Mouse (Mus musculus): Measurements from ENCODE around the gene 1110008P14Rik. TPM values are rescaled to one million over a fixed set of nuclear protein-coding genes. Genes with fewer than 3 reads are reported as not detected.

Gene 1110008P14Rik
- polyA plus RNA-seq, 1 experiment from 2014 or later, result 39.4 TPM

GRCm38 (mm10) chr2:32404663-32405062, 22.9 kb upstream of the 1110008P14Rik start:
- WGBS, result 28% methylated on average over 2 of the region's 2 CpGs

GRCm38 (mm10) chr2:32396695-32397094, 15.0 kb upstream of the 1110008P14Rik start:
- Histone ChIP-seq H3K27me3 (ENCODE audit: low read depth, poor library complexity, severe bottlenecking) (no peaks in the 10 kb centered on the region), H3K27ac (replicated peaks) (peak overlapping the region; percentile 85), H3K36me3 (peaks cover 28% of the 10 kb centered on the region), H3K4me1 (peaks cover 29% of the 10 kb centered on the region), H3K9me3 (replicated peaks) (no peaks in the 10 kb centered on the region), H3K4me3 (peak overlapping the region; percentile 73)
- DNase-seq (ENCODE audit: low spot score), result no peak
- under 1% methylated on average over 15 of the region's 15 CpGs for WGBS

More at GRCm38 (mm10) chr2:32404663-32405062, 22.9 kb upstream of the 1110008P14Rik start:
- Histone ChIP-seq H3K27ac (replicated peaks) (no peak overlapping the region), H3K27me3 (ENCODE audit: low read depth, poor library complexity, severe bottlenecking) (no peaks in the 10 kb centered on the region), H3K9me3 (replicated peaks) (no peaks in the 10 kb centered on the region), H3K4me3 (no peak overlapping the region), H3K4me1 (peaks cover 5% of the 10 kb centered on the region), H3K36me3 (peaks cover 29% of the 10 kb centered on the region)
- peak; percentile 91 for DNase-seq (ENCODE audit: low spot score)

GRCm38 (mm10) chr2:32395946-32396621, 14.3 kb upstream of the 1110008P14Rik start:
- peaks cover 29% of the 10 kb centered on the region for H3K4me1 ChIP-seq
- no peaks in the 10 kb centered on the region for H3K27me3 ChIP-seq (ENCODE audit: low read depth, poor library complexity, severe bottlenecking)
- peak; percentile 91 for DNase-seq (ENCODE audit: low spot score)
- peak overlapping the region; percentile 73 for H3K4me3 ChIP-seq
- H3K36me3 ChIP-seq, result peaks cover 22% of the 10 kb centered on the region
- H3K27ac ChIP-seq (replicated peaks), result peak overlapping the region; percentile 85
- H3K9me3 ChIP-seq (replicated peaks), result no peaks in the 10 kb centered on the region
- WGBS, result under 1% methylated on average over 59 of the region's 59 CpGs

GRCm38 (mm10) chr2:32395484-32395945, 13.8 kb upstream of the 1110008P14Rik start, which contains the start of gene Ptges2:
Ptges2 (plus strand) TSS chr2:32395896.
- Histone ChIP-seq H3K27me3 (ENCODE audit: low read depth, poor library complexity, severe bottlenecking) (no peaks in the 10 kb centered on the region), H3K4me3 (peak within 1 kb of the TSS; percentile 73), H3K9me3 (replicated peaks) (no peaks in the 10 kb centered on the region), H3K36me3 (peaks cover 16% of the 10 kb centered on the region), H3K27ac (replicated peaks) (peak within 1 kb of the TSS; percentile 85), H3K4me1 (peaks cover 29% of the 10 kb centered on the region)
- peak; percentile 91 for DNase-seq (ENCODE audit: low spot score)
- under 1% methylated on average over 31 of the region's 31 CpGs for WGBS

GRCm38 (mm10) chr2:32394973-32395372, 13.2 kb upstream of the 1110008P14Rik start:
- Histone ChIP-seq H3K9me3 (replicated peaks) (no peaks in the 10 kb centered on the region), H3K4me1 (peaks cover 29% of the 10 kb centered on the region), H3K27ac (replicated peaks) (peak overlapping the region; percentile 85), H3K27me3 (ENCODE audit: low read depth, poor library complexity, severe bottlenecking) (no peaks in the 10 kb centered on the region), H3K4me3 (peak overlapping the region; percentile 73), H3K36me3 (peaks cover 11% of the 10 kb centered on the region)
- 7% methylated on average over 8 of the region's 8 CpGs for WGBS
- no peak for DNase-seq (ENCODE audit: low spot score)

GRCm38 (mm10) chr2:32392063-32392462, 10.3 kb upstream of the 1110008P14Rik start:
- no peaks in the 10 kb centered on the region for H3K9me3 ChIP-seq (replicated peaks)
- 88% methylated on average over 5 of the region's 5 CpGs for WGBS

GRCm38 (mm10) chr2:32390871-32391270, 9.1 kb upstream of the 1110008P14Rik start:
- H3K9me3 ChIP-seq (replicated peaks), result no peaks in the 10 kb centered on the region
- no peak for DNase-seq (ENCODE audit: low spot score)
- no peak overlapping the region for H3K4me3 ChIP-seq
- H3K36me3 ChIP-seq, result no peaks in the 10 kb centered on the region
- peaks cover 10% of the 10 kb centered on the region for H3K4me1 ChIP-seq
- WGBS, result 76% methylated on average over 8 of the region's 8 CpGs
- H3K27me3 ChIP-seq (ENCODE audit: low read depth, poor library complexity, severe bottlenecking), result peaks cover 6% of the 10 kb centered on the region; the same call in 1 of the 2 replicates
- no peak overlapping the region for H3K27ac ChIP-seq (replicated peaks)

More at GRCm38 (mm10) chr2:32392063-32392462, 10.3 kb upstream of the 1110008P14Rik start:
- Histone ChIP-seq H3K4me1 (peaks cover 21% of the 10 kb centered on the region), H3K36me3 (no peaks in the 10 kb centered on the region), H3K27me3 (ENCODE audit: low read depth, poor library complexity, severe bottlenecking) (peaks cover 6% of the 10 kb centered on the region; the same call in 1 of the 2 replicates), H3K4me3 (no peak overlapping the region), H3K27ac (replicated peaks) (no peak overlapping the region)
- DNase-seq (ENCODE audit: low spot score), result no peak

GRCm38 (mm10) chr2:32389157-32389556, 7.4 kb upstream of the 1110008P14Rik start:
- WGBS, result 83% methylated on average over 2 of the region's 2 CpGs

GRCm38 (mm10) chr2:32387706-32388490, 6.2 kb upstream of the 1110008P14Rik start, which contains the start of gene Lcn2:
Lcn2 (minus strand) TSS chr2:32388252.
- Histone ChIP-seq H3K36me3 (no peaks in the 10 kb centered on the region), H3K4me3 (no peak within 1 kb of the TSS), H3K9me3 (replicated peaks) (no peaks in the 10 kb centered on the region), H3K27me3 (ENCODE audit: low read depth, poor library complexity, severe bottlenecking) (peaks cover 29% of the 10 kb centered on the region), H3K4me1 (no peaks in the 10 kb centered on the region), H3K27ac (replicated peaks) (no peak within 1 kb of the TSS)
- no peak for DNase-seq (ENCODE audit: low spot score)
- whole genome bisulfite sequencing, result 78% methylated on average over 5 of the region's 5 CpGs

More at GRCm38 (mm10) chr2:32389157-32389556, 7.4 kb upstream of the 1110008P14Rik start:
- Histone ChIP-seq H3K27me3 (ENCODE audit: low read depth, poor library complexity, severe bottlenecking) (peaks cover 17% of the 10 kb centered on the region), H3K4me1 (no peaks in the 10 kb centered on the region), H3K4me3 (no peak overlapping the region), H3K9me3 (replicated peaks) (no peaks in the 10 kb centered on the region), H3K36me3 (no peaks in the 10 kb centered on the region), H3K27ac (replicated peaks) (no peak overlapping the region)
- no peak for DNase-seq (ENCODE audit: low spot score)

- Histone ChIP-seq H3K4me3 (no peak overlapping the region), H3K36me3 (peaks cover 25% of the 10 kb centered on the region), H3K4me1 (peaks cover 14% of the 10 kb centered on the region), H3K9me3 (replicated peaks) (no peaks in the 10 kb centered on the region), H3K27me3 (ENCODE audit: low read depth, poor library complexity, severe bottlenecking) (peaks cover 58% of the 10 kb centered on the region), H3K27ac (replicated peaks) (no peak overlapping the region)
- DNase-seq (ENCODE audit: low spot score), result no peak
- WGBS, result 85% methylated on average over 2 of the region's 2 CpGs
Observed at GRCm38 (mm10) chr2:32382689-32383088, 951 bp upstream of the 1110008P14Rik start.

- Histone ChIP-seq H3K9me3 (replicated peaks) (no peaks in the 10 kb centered on the region), H3K27ac (replicated peaks) (peak overlapping the region; percentile 61), H3K4me1 (peaks cover 14% of the 10 kb centered on the region), H3K27me3 (ENCODE audit: low read depth, poor library complexity, severe bottlenecking) (peaks cover 56% of the 10 kb centered on the region), H3K4me3 (peak overlapping the region; percentile 71), H3K36me3 (peaks cover 39% of the 10 kb centered on the region)
- 1% methylated on average over 27 of the region's 27 CpGs for WGBS
- no peak for DNase-seq (ENCODE audit: low spot score)
Observed at GRCm38 (mm10) chr2:32381141-32381774, 480 bp downstream of the 1110008P14Rik start.

GRCm38 (mm10) chr2:32380001-32380500, 1.7 kb downstream of the 1110008P14Rik start:
- peaks cover 52% of the 10 kb centered on the region for H3K36me3 ChIP-seq
- 87% methylated on average over 7 of the region's 7 CpGs for WGBS
- no peak overlapping the region for H3K27ac ChIP-seq (replicated peaks)
- H3K4me3 ChIP-seq, result no peak overlapping the region
- H3K27me3 ChIP-seq (ENCODE audit: low read depth, poor library complexity, severe bottlenecking), result peaks cover 52% of the 10 kb centered on the region
- DNase-seq (ENCODE audit: low spot score), result no peak
- peaks cover 14% of the 10 kb centered on the region for H3K4me1 ChIP-seq
- H3K9me3 ChIP-seq (replicated peaks), result no peaks in the 10 kb centered on the region
